Mouse (Mus musculus): ENCODE measurements around the gene Cox8c. TPM values are rescaled to one million over a fixed set of nuclear protein-coding genes. Genes with fewer than 3 reads are reported as not detected.

Cox8c gene
- total RNA-seq, 1 experiment: 0.80 TPM

GRCm38 (mm10) chr12:102930335-102930734 is 31.2 kb downstream of the Cox8c start:
- in situ Hi-C loops (cut with MboI; ENCODE audit: low sequenced_read_pairs in 2 of 2, unreplicated experiment in 2 of 2): no loop called here

DNA sequence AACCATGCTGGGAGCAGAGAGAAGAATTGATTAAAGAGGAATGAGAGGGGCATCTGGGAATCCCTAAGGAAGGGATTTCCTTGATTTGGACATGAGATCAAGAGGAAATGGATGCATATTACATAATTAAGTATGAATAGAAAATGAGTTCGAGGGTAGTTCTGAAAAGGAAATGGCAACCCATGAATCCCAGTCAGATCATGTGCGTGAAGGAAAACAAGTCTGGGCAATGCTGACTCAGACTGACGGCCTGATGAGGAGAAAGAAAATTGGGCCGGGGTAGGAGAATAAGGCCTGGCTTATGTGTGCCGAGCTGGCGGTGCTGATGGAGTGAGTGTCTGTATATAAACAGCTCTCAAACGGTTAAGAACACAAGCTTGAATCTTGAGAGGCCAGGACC is 31.7 kb downstream of the Cox8c start:
- no peaks in the 10 kb centered on the region for H3K36me3 ChIP-seq (ENCODE audit: control insufficient read depth, insufficient read depth, low read length, poor library complexity, severe bottlenecking)
- no peaks in the 10 kb centered on the region for H3K9me3 ChIP-seq (ENCODE audit: control insufficient read depth, insufficient read depth, low read depth, low read length)
- TF ChIP-seq ZC3H11A (IDR thresholded peaks at IDR 0.05; ENCODE audit: borderline replicate concordance, low read depth, low read length): no peak
- TF ChIP-seq ZNF384 (IDR thresholded peaks at IDR 0.05; ENCODE audit: low read depth, low read length): no peak
- no peak for TF ChIP-seq HCFC1 (IDR thresholded peaks at IDR 0.05; ENCODE audit: borderline replicate concordance, insufficient read depth, low read length)
- TF ChIP-seq MAFK (IDR thresholded peaks at IDR 0.05; ENCODE audit: insufficient read depth, low read depth, low read length): no peak
- TF ChIP-seq CHD2 (IDR thresholded peaks at IDR 0.05; ENCODE audit: low read depth, low read length): no peak
- no peak overlapping the region for H3K9ac ChIP-seq (ENCODE audit: insufficient read depth, low read depth, low read length, poor library complexity, severe bottlenecking)
- H3K4me1 ChIP-seq (ENCODE audit: control insufficient read depth in 2 of 2, insufficient read depth in 2 of 2, low read length in 2 of 2, poor library complexity in 1 of 2): no peaks in the 10 kb centered on the region
- DNase-seq (ENCODE audit: low read depth, low spot score): no peak
- in situ Hi-C loops (cut with MboI; ENCODE audit: low sequenced_read_pairs in 2 of 2, unreplicated experiment in 2 of 2): no loop called here
- H3K27ac ChIP-seq (ENCODE audit: insufficient read depth, low read depth, low read length, poor library complexity, severe bottlenecking): no peak overlapping the region
- H3K4me3 ChIP-seq (ENCODE audit: insufficient read depth in 1 of 2, low read depth in 1 of 2, low read length in 2 of 2, poor library complexity in 1 of 2, severe bottlenecking in 1 of 2): no peak overlapping the region

More at GRCm38 (mm10) chr12:102930335-102930734, 31.2 kb downstream of the Cox8c start:
- H3K4me1 ChIP-seq (ENCODE audit: control insufficient read depth in 2 of 2, insufficient read depth in 2 of 2, low read length in 2 of 2, poor library complexity in 1 of 2): no peaks in the 10 kb centered on the region
- H3K9ac ChIP-seq (ENCODE audit: insufficient read depth, low read depth, low read length, poor library complexity, severe bottlenecking): no peak overlapping the region
- DNase-seq (ENCODE audit: low read depth, low spot score): no peak
- H3K9me3 ChIP-seq (ENCODE audit: control insufficient read depth, insufficient read depth, low read depth, low read length): no peaks in the 10 kb centered on the region
- H3K27ac ChIP-seq (ENCODE audit: insufficient read depth, low read depth, low read length, poor library complexity, severe bottlenecking): no peak overlapping the region
- H3K4me3 ChIP-seq (ENCODE audit: insufficient read depth in 1 of 2, low read depth in 1 of 2, low read length in 2 of 2, poor library complexity in 1 of 2, severe bottlenecking in 1 of 2): no peak overlapping the region
- TF ChIP-seq HCFC1 (IDR thresholded peaks at IDR 0.05; ENCODE audit: borderline replicate concordance, insufficient read depth, low read length) (no peak), MAFK (IDR thresholded peaks at IDR 0.05; ENCODE audit: insufficient read depth, low read depth, low read length) (no peak), ZC3H11A (IDR thresholded peaks at IDR 0.05; ENCODE audit: borderline replicate concordance, low read depth, low read length) (no peak), ZNF384 (IDR thresholded peaks at IDR 0.05; ENCODE audit: low read depth, low read length) (no peak), CHD2 (IDR thresholded peaks at IDR 0.05; ENCODE audit: low read depth, low read length) (no peak)
- H3K36me3 ChIP-seq (ENCODE audit: control insufficient read depth, insufficient read depth, low read length, poor library complexity, severe bottlenecking): no peaks in the 10 kb centered on the region

DNA sequence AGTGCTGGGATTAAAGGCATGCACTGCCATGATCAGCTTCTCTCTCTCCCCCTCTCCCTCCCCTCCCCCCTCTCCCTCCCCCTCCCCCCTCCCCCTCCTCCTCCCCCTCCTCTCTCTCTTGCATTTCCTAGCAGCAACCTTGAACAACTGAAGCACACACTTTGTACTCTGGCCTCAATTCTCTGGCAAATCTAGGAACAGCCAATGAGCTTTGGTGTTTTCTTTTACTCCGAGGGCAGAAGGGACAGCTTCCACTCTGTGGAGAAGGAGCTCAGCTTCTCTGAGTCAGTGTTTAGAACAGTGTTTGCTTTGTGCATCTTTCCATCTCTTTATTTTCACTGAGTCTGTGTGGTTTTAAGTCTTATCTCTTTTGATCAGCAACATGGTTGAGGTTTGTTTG is 36.8 kb downstream of the Cox8c start:
- Histone ChIP-seq H3K36me3 (ENCODE audit: control insufficient read depth, insufficient read depth, low read length, poor library complexity, severe bottlenecking) (no peaks in the 10 kb centered on the region), H3K4me1 (ENCODE audit: control insufficient read depth in 2 of 2, insufficient read depth in 2 of 2, low read length in 2 of 2, poor library complexity in 1 of 2) (peaks cover 0 to 4% of the 10 kb centered on the region in 2 experiments; a peak in 2 of 4 replicates), H3K9me3 (ENCODE audit: control insufficient read depth, insufficient read depth, low read depth, low read length) (no peaks in the 10 kb centered on the region), H3K9ac (ENCODE audit: insufficient read depth, low read depth, low read length, poor library complexity, severe bottlenecking) (no peak overlapping the region), H3K27ac (ENCODE audit: insufficient read depth, low read depth, low read length, poor library complexity, severe bottlenecking) (no peak overlapping the region), H3K4me3 (ENCODE audit: insufficient read depth in 1 of 2, low read depth in 1 of 2, low read length in 2 of 2, poor library complexity in 1 of 2, severe bottlenecking in 1 of 2) (no peak overlapping the region)
- DNase-seq (ENCODE audit: low read depth, low spot score): no peak
- in situ Hi-C loops (cut with MboI; ENCODE audit: low sequenced_read_pairs in 2 of 2, unreplicated experiment in 2 of 2): no loop called here
- no peak for TF ChIP-seq ZNF384 (IDR thresholded peaks at IDR 0.05; ENCODE audit: low read depth, low read length)
- TF ChIP-seq CHD2 (IDR thresholded peaks at IDR 0.05; ENCODE audit: low read depth, low read length): no peak

DNA sequence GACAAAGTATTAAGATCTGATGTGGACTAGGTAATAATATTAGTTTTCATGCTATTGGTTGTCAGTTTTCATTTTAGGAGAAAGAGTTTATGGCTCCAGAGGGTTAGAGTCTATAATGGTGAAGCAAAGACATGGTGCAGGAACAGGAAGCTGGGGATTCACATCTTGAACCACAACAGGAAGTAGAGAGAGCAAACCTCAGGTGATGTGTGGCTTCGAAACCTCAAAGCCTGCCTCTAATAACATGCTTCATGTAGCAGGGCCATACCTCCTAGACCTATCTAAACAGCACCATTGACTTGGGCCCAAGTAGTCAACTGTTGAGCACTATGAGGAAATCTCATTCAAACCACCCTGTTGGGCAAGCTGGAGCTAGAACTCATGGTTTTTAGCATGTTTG is 46.5 kb downstream of the Cox8c start:
- H3K9me3 ChIP-seq (ENCODE audit: control insufficient read depth, insufficient read depth, low read depth, low read length): no peaks in the 10 kb centered on the region
- H3K4me3 ChIP-seq (ENCODE audit: insufficient read depth in 1 of 2, low read depth in 1 of 2, low read length in 2 of 2, poor library complexity in 1 of 2, severe bottlenecking in 1 of 2): no peak overlapping the region
- DNase-seq (ENCODE audit: low read depth, low spot score): no peak
- H3K4me1 ChIP-seq (ENCODE audit: control insufficient read depth in 2 of 2, insufficient read depth in 2 of 2, low read length in 2 of 2, poor library complexity in 1 of 2): no peaks in the 10 kb centered on the region
- no peak overlapping the region for H3K27ac ChIP-seq (ENCODE audit: insufficient read depth, low read depth, low read length, poor library complexity, severe bottlenecking)
- no peaks in the 10 kb centered on the region for H3K36me3 ChIP-seq (ENCODE audit: control insufficient read depth, insufficient read depth, low read length, poor library complexity, severe bottlenecking)
- in situ Hi-C loops (cut with MboI; ENCODE audit: low sequenced_read_pairs in 2 of 2, unreplicated experiment in 2 of 2): no loop called here
- no peak overlapping the region for H3K9ac ChIP-seq (ENCODE audit: insufficient read depth, low read depth, low read length, poor library complexity, severe bottlenecking)
- TF ChIP-seq ZC3H11A (IDR thresholded peaks at IDR 0.05; ENCODE audit: borderline replicate concordance, low read depth, low read length) (no peak), ZNF384 (IDR thresholded peaks at IDR 0.05; ENCODE audit: low read depth, low read length) (no peak), HCFC1 (IDR thresholded peaks at IDR 0.05; ENCODE audit: borderline replicate concordance, insufficient read depth, low read length) (no peak), CHD2 (IDR thresholded peaks at IDR 0.05; ENCODE audit: low read depth, low read length) (no peak), MAFK (IDR thresholded peaks at IDR 0.05; ENCODE audit: insufficient read depth, low read depth, low read length) (no peak)

GRCm38 (mm10) chr12:102947826-102948225 is 48.7 kb downstream of the Cox8c start:
- Histone ChIP-seq H3K27ac (ENCODE audit: insufficient read depth, low read depth, low read length, poor library complexity, severe bottlenecking) (no peak overlapping the region), H3K4me1 (ENCODE audit: control insufficient read depth in 2 of 2, insufficient read depth in 2 of 2, low read length in 2 of 2, poor library complexity in 1 of 2) (no peaks in the 10 kb centered on the region), H3K9ac (ENCODE audit: insufficient read depth, low read depth, low read length, poor library complexity, severe bottlenecking) (no peak overlapping the region), H3K9me3 (ENCODE audit: control insufficient read depth, insufficient read depth, low read depth, low read length) (no peaks in the 10 kb centered on the region), H3K36me3 (ENCODE audit: control insufficient read depth, insufficient read depth, low read length, poor library complexity, severe bottlenecking) (no peaks in the 10 kb centered on the region), H3K4me3 (ENCODE audit: insufficient read depth in 1 of 2, low read depth in 1 of 2, low read length in 2 of 2, poor library complexity in 1 of 2, severe bottlenecking in 1 of 2) (no peak overlapping the region)
- no peak for DNase-seq (ENCODE audit: low read depth, low spot score)
- no peak for TF ChIP-seq ZNF384 (IDR thresholded peaks at IDR 0.05; ENCODE audit: low read depth, low read length)
- TF ChIP-seq CHD2 (IDR thresholded peaks at IDR 0.05; ENCODE audit: low read depth, low read length): no peak
- TF ChIP-seq MAFK (IDR thresholded peaks at IDR 0.05; ENCODE audit: insufficient read depth, low read depth, low read length): no peak
- TF ChIP-seq HCFC1 (IDR thresholded peaks at IDR 0.05; ENCODE audit: borderline replicate concordance, insufficient read depth, low read length): no peak
- no peak for TF ChIP-seq ZC3H11A (IDR thresholded peaks at IDR 0.05; ENCODE audit: borderline replicate concordance, low read depth, low read length)
- in situ Hi-C loops (cut with MboI; ENCODE audit: low sequenced_read_pairs in 2 of 2, unreplicated experiment in 2 of 2): no loop called here
